Mouse (Mus musculus): Measurements from ENCODE around the gene Pcdh8.

DNA sequence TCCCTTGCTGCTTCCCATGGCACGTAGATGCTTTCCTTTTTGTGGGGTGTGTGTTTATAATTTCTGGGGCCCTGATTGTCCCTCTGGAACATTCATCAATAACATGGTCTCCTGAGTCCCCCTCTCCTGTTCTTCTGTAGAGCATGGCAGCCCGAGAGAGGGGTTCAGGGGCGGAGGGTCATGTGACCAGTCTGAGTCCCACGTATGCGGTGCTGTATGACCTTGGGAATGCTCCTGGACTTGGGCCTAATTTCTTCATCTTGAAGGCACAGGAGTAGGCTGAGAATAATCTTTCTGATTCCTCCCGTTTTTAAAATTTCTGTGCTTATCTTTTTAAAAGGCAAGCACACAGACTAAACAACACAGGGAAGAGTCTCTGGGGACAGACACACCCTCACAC, 37.6 kb downstream of the Pcdh8 start:
- no peak for TF ChIP-seq GATA1 (IDR thresholded peaks at IDR 0.05; ENCODE audit: borderline replicate concordance, low read length)
- TF ChIP-seq FLI1 (IDR thresholded peaks at IDR 0.05; ENCODE audit: low read length), result no peak

Measured in megakaryocyte, embryonic 14.5 days (primary cell).